Mouse (Mus musculus) heart, postnatal 0 days (tissue): Measurements from ENCODE around the gene Frmpd4.

ENCODE experiments used
- CTCF ChIP-seq: IDR thresholded peaks from 2 replicates; pipeline ENCODE4 v1.5.1; 2016; ENCODE audit warnings: antibody characterized with exemption, control low read depth, low read depth
- EP300 ChIP-seq: IDR thresholded peaks from 2 replicates; pipeline ENCODE4 v1.6.1; 2016; ENCODE audit warnings: antibody characterized with exemption, low read depth

GRCm38 (mm10) chrX:168141051-168141450 is 436.0 kb downstream of the Frmpd4 start:
- TF ChIP-seq CTCF: no peak
- TF ChIP-seq EP300: no peak
